Comparison of ENCODE assay signal across 8 mouse cellular contexts in genomic region chr15:79040501-79041416, GRCm38 (mm10). TPM values are rescaled to one million over a fixed set of nuclear protein-coding genes. Genes with fewer than 3 reads are reported as not detected.
DNase-seq lines count a peak whose midpoint lies in the region; ATAC-seq lines count a peak whose summit lies in the region.

No protein-coding gene starts in this region.

- H3K36me3 ChIP-seq in hindbrain, embryonic 13.5 days, result peaks cover 9% of the 10 kb centered on the region
- peaks cover 14% of the 10 kb centered on the region for H3K36me3 ChIP-seq in liver, embryonic 12.5 days

- peak overlapping the region; percentile 26 for H3K4me3 ChIP-seq in hindbrain, embryonic 13.5 days
- peak overlapping the region; percentile 34 for H3K4me3 ChIP-seq in liver, embryonic 12.5 days

- H3K9ac ChIP-seq in hindbrain, embryonic 13.5 days, result peak overlapping the region; percentile 63
- H3K9ac ChIP-seq in liver, embryonic 12.5 days, result peak overlapping the region; percentile 36; the same call in 1 of the 2 replicates

- H3K4me2 ChIP-seq in hindbrain, embryonic 13.5 days, result peak overlapping the region; percentile 51
- peak overlapping the region; percentile 64 for H3K4me2 ChIP-seq in liver, embryonic 12.5 days

- no peak overlapping the region for H3K27ac ChIP-seq in hindbrain, embryonic 13.5 days
- no peak overlapping the region for H3K27ac ChIP-seq in liver, embryonic 12.5 days

- 24% methylated on average over 24 of the region's 24 CpGs for WGBS in hindbrain, embryonic 13.5 days
- 13% methylated on average over 24 of the region's 24 CpGs for WGBS in liver, embryonic 12.5 days (ENCODE audit: insufficient replicate concordance)

- peaks cover 43% of the 10 kb centered on the region for H3K4me1 ChIP-seq in hindbrain, embryonic 13.5 days (replicated peaks)
- H3K4me1 ChIP-seq in liver, embryonic 12.5 days, result peaks cover 61% of the 10 kb centered on the region

- ATAC-seq in hindbrain, embryonic 13.5 days (ENCODE audit: low FRiP score), result no peak
- ATAC-seq in liver, embryonic 12.5 days, result no peak

- no peaks in the 10 kb centered on the region for H3K9me3 ChIP-seq in hindbrain, embryonic 13.5 days
- H3K9me3 ChIP-seq in liver, embryonic 12.5 days (replicated peaks), result no peaks in the 10 kb centered on the region

- peak; percentile 47 for DNase-seq in adrenal gland, postnatal 14 days
- DNase-seq in adrenal gland, adult 2 months, result no peak
- peak; percentile 48 for DNase-seq in NIH3T3 (ENCODE audit: low read depth)
- peak; percentile 44 for DNase-seq in testis, postnatal 14 days (ENCODE audit: low spot score)
- no peak for DNase-seq in gastrocnemius, postnatal 10 days
- DNase-seq in spleen, postnatal 36 days (ENCODE audit: low spot score in 2 of 2), result no peak

- H3K27me3 ChIP-seq in hindbrain, embryonic 13.5 days, result peaks cover 61% of the 10 kb centered on the region
- peaks cover 80% of the 10 kb centered on the region for H3K27me3 ChIP-seq in liver, embryonic 12.5 days (replicated peaks)

RNA-seq across cellular contexts. Expression of gene Galr3, which starts 0.9 kb away (rescaled TPM):
- 0.41 and 0.78 TPM in 2 replicates for total RNA-seq in adrenal gland, postnatal 14 days (2021)
- under 1 TPM in 1 of 2 experiments, not detected in 1; 0.28 TPM for total RNA-seq in adrenal gland, adult 2 months (2021)
- polyA plus RNA-seq in adrenal gland, adult 2 months (2012; rRNA removed), result 1.4 and 4.2 TPM in 2 replicates
- polyA plus RNA-seq in hindbrain, embryonic 13.5 days (2015; fragmentation: Nextera tagmentation; extraction: Ambion mirVana), result 0.17 TPM in 1 of 2 replicates, not detected in the other
- polyA plus RNA-seq in liver, embryonic 12.5 days (2016; fragmentation: Nextera tagmentation; extraction: Ambion mirVana), result 0.41 and 0.55 TPM in 2 replicates
- under 1 TPM; 0.25 to 0.35 TPM for total RNA-seq in gastrocnemius, postnatal 10 days (2021)

RNA-seq across cellular contexts. Expression of gene H1f0, which starts 12.5 kb away (rescaled TPM):
- 162 and 178 TPM in 2 replicates for total RNA-seq in adrenal gland, postnatal 14 days (2021)
- total RNA-seq in adrenal gland, adult 2 months (2021), result 100 to 1,000 TPM in 1 of 2 experiments, 10 to 100 TPM in 1; 94.6 to 204 TPM
- 109 and 135 TPM in 2 replicates for polyA plus RNA-seq in adrenal gland, adult 2 months (2012; rRNA removed)
- 259 and 266 TPM in 2 replicates for polyA plus RNA-seq in hindbrain, embryonic 13.5 days (2015; fragmentation: Nextera tagmentation; extraction: Ambion mirVana)
- 114 and 122 TPM in 2 replicates for polyA plus RNA-seq in liver, embryonic 12.5 days (2016; fragmentation: Nextera tagmentation; extraction: Ambion mirVana)
- 100 to 1,000 TPM; 193 to 214 TPM for total RNA-seq in gastrocnemius, postnatal 10 days (2021)

RNA-seq across cellular contexts. Expression of gene Ankrd54, which starts 21.9 kb away (rescaled TPM):
- 23.3 and 24.1 TPM in 2 replicates for total RNA-seq in adrenal gland, postnatal 14 days (2021)
- 10 to 100 TPM; 20.1 to 27.2 TPM for total RNA-seq in adrenal gland, adult 2 months (2021)
- polyA plus RNA-seq in adrenal gland, adult 2 months (2012; rRNA removed), result 91.9 and 101 TPM in 2 replicates
- polyA plus RNA-seq in hindbrain, embryonic 13.5 days (2015; fragmentation: Nextera tagmentation; extraction: Ambion mirVana), result 50.4 and 51.5 TPM in 2 replicates
- polyA plus RNA-seq in liver, embryonic 12.5 days (2016; fragmentation: Nextera tagmentation; extraction: Ambion mirVana), result 58.9 and 61.4 TPM in 2 replicates
- total RNA-seq in gastrocnemius, postnatal 10 days (2021), result 1 to 10 TPM; 6.1 to 8.6 TPM

RNA-seq across cellular contexts. Expression of gene Eif3l, which starts 34.2 kb away (rescaled TPM):
- total RNA-seq in adrenal gland, postnatal 14 days (2021), result 171 and 177 TPM in 2 replicates
- 100 to 1,000 TPM; 136 to 160 TPM for total RNA-seq in adrenal gland, adult 2 months (2021)
- polyA plus RNA-seq in adrenal gland, adult 2 months (2012; rRNA removed), result 94.1 and 119 TPM in 2 replicates
- 179 and 185 TPM in 2 replicates for polyA plus RNA-seq in hindbrain, embryonic 13.5 days (2015; fragmentation: Nextera tagmentation; extraction: Ambion mirVana)
- polyA plus RNA-seq in liver, embryonic 12.5 days (2016; fragmentation: Nextera tagmentation; extraction: Ambion mirVana), result 188 and 201 TPM in 2 replicates
- 10 to 100 TPM; 80.0 to 86.2 TPM for total RNA-seq in gastrocnemius, postnatal 10 days (2021)

Comparison
In these comparisons a context has a peak if more than half of its experiments do, and no peak if none do; other contexts are left out.
1. DNase-seq: peak in adrenal gland, postnatal 14 days (single experiment), NIH3T3 (single experiment) and testis, postnatal 14 days (single experiment); none in adrenal gland, adult 2 months (single experiment), gastrocnemius, postnatal 10 days (single experiment) and spleen, postnatal 36 days (0 of 2).